Mouse (Mus musculus) G1E (cell line): ENCODE measurements around the gene Ptpn13. TPM values are rescaled to one million over a fixed set of nuclear protein-coding genes. Genes with fewer than 3 reads are reported as not detected.

ENCODE experiments used
- ATAC-seq: 2 replicates; pipeline ENCODE4 v1.8.0; 2016; ENCODE audit warnings: mild to moderate bottlenecking; ENCODE audit not compliant: insufficient number of reproducible peaks, poor library complexity, low FRiP score, severe bottlenecking; ENCODE audit errors: extremely low read depth
- DNase-seq: peaks from one replicate; pipeline ENCODE4 v3.0.0; 2012; ENCODE audit warnings: low spot score
- H3K27me3 ChIP-seq: 2 replicates; pipeline ENCODE4 v1.6.1; 2012; ENCODE audit warnings: mild to moderate bottlenecking, low read length, inconsistent platforms; ENCODE audit not compliant: insufficient read depth
- H3K36me3 ChIP-seq: replicated peaks from 2 replicates; pipeline ENCODE3; 2012; ENCODE audit warnings: mild to moderate bottlenecking, inconsistent platforms
- H3K4me1 ChIP-seq: 2 replicates; pipeline ENCODE4 v1.6.1; 2012; ENCODE audit warnings: low read depth, low read length, inconsistent platforms, mixed read lengths; ENCODE audit not compliant: insufficient read depth
- H3K4me3 ChIP-seq: 2 replicates; pipeline ENCODE4 v1.5.1; 2012; ENCODE audit warnings: low read depth, mild to moderate bottlenecking, inconsistent platforms, low read length, moderate library complexity, mixed read lengths
- H3K9me3 ChIP-seq: replicated peaks from 2 replicates; pipeline ENCODE4 v1.6.1; 2012; ENCODE audit warnings: inconsistent platforms
- CTCF ChIP-seq: IDR thresholded peaks from 2 replicates; pipeline ENCODE4 v1.5.1; 2012; ENCODE audit warnings: low read depth, low read length, inconsistent platforms, mixed read lengths
- GATA1 ChIP-seq: IDR thresholded peaks from 2 replicates; pipeline ENCODE4 v1.6.1; 2012; ENCODE audit warnings: borderline replicate concordance, low read length, inconsistent platforms, mixed read lengths
- GATA2 ChIP-seq: IDR thresholded peaks from 2 replicates; pipeline ENCODE4 v1.6.1; 2012; ENCODE audit warnings: low read depth, low read length, inconsistent platforms, borderline replicate concordance
- POLR2AphosphoS5 ChIP-seq: IDR thresholded peaks from 2 replicates; pipeline ENCODE4 v1.6.1; 2012; ENCODE audit warnings: low read depth, low read length, inconsistent platforms; ENCODE audit not compliant: insufficient replicate concordance
- TAL1 ChIP-seq: conservative IDR thresholded peaks from 2 replicates; pipeline ENCODE4 v1.6.1; 2012; ENCODE audit warnings: low read depth, low read length, inconsistent platforms, mixed read lengths
- polyA plus RNA-seq: library from polyadenylated mRNA; stranded (reverse); fragments of >175 nt; gene quantifications from 2 replicates; pipeline ENCODE4 v1.2.3, GENCODE M21; 2012
- total RNA-seq, 2 experiments: library from RNA; stranded (forward) in 1 of 2; stranded (reverse) in 1 of 2; fragments of 200-1000 nt in 1 of 2; fragments of >200 nt in 1 of 2; fragmentation: Nextera tagmentation in 1 of 2; gene quantifications; 2 replicates each; pipeline ENCODE4 v1.2.3; 2014 to 2017

The Ptpn13 gene
- total and polyA plus RNA-seq, 3 experiments = 0.27 TPM; not detected in 2

GRCm38 (mm10) chr5:103541542-103541941, 116.5 kb downstream of the Ptpn13 start:
- Histone ChIP-seq H3K4me1 (no peaks in the 10 kb centered on the region), H3K9me3 (peaks cover 50% of the 10 kb centered on the region), H3K4me3 (no peak overlapping the region), H3K36me3 (no peaks in the 10 kb centered on the region), H3K27me3 (no peaks in the 10 kb centered on the region)
- ATAC-seq = no peak
- no peak for DNase-seq
- TF ChIP-seq CTCF = no peak
- no peak for TF ChIP-seq GATA1
- TF ChIP-seq GATA2 = no peak
- no peak for TF ChIP-seq TAL1
- no peak for TF ChIP-seq POLR2AphosphoS5

GRCm38 (mm10) chr5:103545381-103546000, 120.5 kb downstream of the Ptpn13 start:
- DNase-seq = no peak
- Histone ChIP-seq H3K4me1 (no peaks in the 10 kb centered on the region), H3K36me3 (no peaks in the 10 kb centered on the region), H3K4me3 (no peak overlapping the region), H3K27me3 (no peaks in the 10 kb centered on the region), H3K9me3 (peaks cover 42% of the 10 kb centered on the region)
- TF ChIP-seq GATA1 = no peak
- TF ChIP-seq CTCF = no peak
- TF ChIP-seq POLR2AphosphoS5 = no peak
- TF ChIP-seq TAL1 = no peak
- no peak for TF ChIP-seq GATA2
- ATAC-seq = no peak

- DNase-seq (no peak), ATAC-seq (no peak)
- H3K9me3 ChIP-seq = peaks cover 53% of the 10 kb centered on the region
- no peaks in the 10 kb centered on the region for H3K4me1 ChIP-seq
- TF ChIP-seq GATA2 (no peak), GATA1 (no peak), POLR2AphosphoS5 (no peak), CTCF (no peak), TAL1 (no peak)
- no peak overlapping the region for H3K4me3 ChIP-seq
- H3K27me3 ChIP-seq = no peaks in the 10 kb centered on the region
- H3K36me3 ChIP-seq = no peaks in the 10 kb centered on the region
Measured at GRCm38 (mm10) chr5:103554769-103555168, 129.8 kb downstream of the Ptpn13 start.

- Histone ChIP-seq H3K27me3 (no peaks in the 10 kb centered on the region), H3K4me1 (no peaks in the 10 kb centered on the region), H3K4me3 (no peak overlapping the region), H3K9me3 (peaks cover 45% of the 10 kb centered on the region), H3K36me3 (no peaks in the 10 kb centered on the region)
- DNase-seq = no peak
- ATAC-seq = no peak
- TF ChIP-seq GATA1 (no peak), GATA2 (no peak), TAL1 (no peak), CTCF (no peak), POLR2AphosphoS5 (no peak)
Measured at GRCm38 (mm10) chr5:103560546-103560945, 135.6 kb downstream of the Ptpn13 start.

GRCm38 (mm10) chr5:103568034-103568433, 143.0 kb downstream of the Ptpn13 start:
- Histone ChIP-seq H3K4me1 (no peaks in the 10 kb centered on the region), H3K4me3 (no peak overlapping the region), H3K9me3 (peaks cover 42% of the 10 kb centered on the region), H3K27me3 (no peaks in the 10 kb centered on the region), H3K36me3 (no peaks in the 10 kb centered on the region)
- DNase-seq (no peak), ATAC-seq (no peak)
- TF ChIP-seq CTCF (no peak), GATA2 (no peak), POLR2AphosphoS5 (no peak)

- peaks cover 35% of the 10 kb centered on the region for H3K9me3 ChIP-seq
- H3K4me1 ChIP-seq = no peaks in the 10 kb centered on the region
- H3K36me3 ChIP-seq = no peaks in the 10 kb centered on the region
- DNase-seq = no peak
- H3K27me3 ChIP-seq = no peaks in the 10 kb centered on the region
- H3K4me3 ChIP-seq = no peak overlapping the region
- ATAC-seq = no peak
- TF ChIP-seq CTCF (no peak), TAL1 (no peak), POLR2AphosphoS5 (no peak), GATA1 (no peak), GATA2 (no peak)
Measured at GRCm38 (mm10) chr5:103569446-103569845, 144.5 kb downstream of the Ptpn13 start.
